Mouse (Mus musculus) heart, embryonic 15.5 days (tissue): ENCODE results near the gene Vmn2r58. TPM values are rescaled to one million over a fixed set of nuclear protein-coding genes. Genes with fewer than 3 reads are reported as not detected.
"Not testable (repeated sequence)": the region's sequence is repeated elsewhere in the genome, so short reads cannot be mapped to it uniquely, and the experiment has no call there.

ENCODE experiments used
- ATAC-seq: fragments of 200-750 bp; cut with Nextera tagmentation; replicated peaks from 2 replicates; pipeline ENCODE4 v1.8.0; 2017; ENCODE audit warnings: low read depth, moderate TSS enrichment; ENCODE audit not compliant: insufficient number of reproducible peaks, insufficient read depth, low FRiP score
- H3K27ac ChIP-seq: fragments of 300-500 bp; sonication (generic); 2 replicates; pipeline ENCODE4 v1.5.1; 2015; ENCODE audit warnings: mild to moderate bottlenecking, inconsistent platforms
- H3K27me3 ChIP-seq: fragments of 300-500 bp; sonication (generic); 2 replicates; pipeline ENCODE4 v1.6.1; 2015; ENCODE audit warnings: inconsistent platforms
- H3K36me3 ChIP-seq: fragments of 300-500 bp; sonication (generic); 2 replicates; pipeline ENCODE4 v1.6.1; 2015; ENCODE audit warnings: mild to moderate bottlenecking, inconsistent platforms
- H3K4me1 ChIP-seq: fragments of 300-500 bp; sonication (generic); replicated peaks from 2 replicates; pipeline ENCODE4 v1.6.1; 2015; ENCODE audit warnings: inconsistent platforms
- H3K4me2 ChIP-seq: fragments of 300-500 bp; sonication (generic); 2 replicates; pipeline ENCODE4 v1.6.1; 2015; ENCODE audit warnings: inconsistent platforms, mild to moderate bottlenecking, moderate library complexity
- H3K4me3 ChIP-seq: fragments of 300-500 bp; sonication (generic); 2 replicates; pipeline ENCODE4 v1.5.1; 2015; ENCODE audit warnings: mild to moderate bottlenecking, inconsistent platforms
- H3K9ac ChIP-seq: fragments of 300-500 bp; sonication (generic); 2 replicates; pipeline ENCODE4 v1.6.1; 2015; ENCODE audit warnings: mild to moderate bottlenecking, inconsistent platforms
- H3K9me3 ChIP-seq: fragments of 300-500 bp; sonication (generic); replicated peaks from 2 replicates; pipeline ENCODE4 v1.6.1; 2016; ENCODE audit warnings: inconsistent platforms
- WGBS: fragments of 180-500 bp; shearing (Covaris S2); methylation state at CpG from one replicate; pipeline ENCODE4 v1.1.7; 2015; ENCODE audit warnings: mixed read lengths; 5-methylcytosine and 5-hydroxymethylcytosine counted together
- polyA plus RNA-seq: library from polyadenylated mRNA; unstranded; fragments of >200 nt; fragmentation: Nextera tagmentation; extraction: Ambion mirVana; gene quantifications from 2 replicates; pipeline ENCODE4 v1.2.1, GENCODE M21; 2015

Gene Vmn2r58
- polyA plus RNA-seq, result not detected in 2 replicates

DNA sequence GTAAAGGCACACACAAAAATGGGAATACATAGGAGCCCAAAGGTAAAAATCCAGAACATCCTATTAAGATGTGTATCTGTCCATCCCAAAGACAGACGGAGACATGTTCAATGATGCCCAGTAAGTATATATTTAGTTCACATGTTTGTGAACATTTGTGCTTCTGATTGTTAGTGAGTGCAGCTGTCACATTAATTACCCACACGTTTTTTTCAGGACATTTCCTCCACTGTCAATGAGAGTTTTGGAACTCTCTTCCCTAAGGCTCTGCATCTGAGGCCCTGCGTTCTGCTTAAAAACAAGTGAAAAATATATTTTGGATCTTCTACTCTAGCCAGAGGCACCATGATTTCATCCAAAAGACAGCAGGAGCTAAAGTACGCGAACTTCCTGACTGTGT, at the start of gene Vmn2r58:
Gene Vmn2r58 (minus strand): TSS at position 101 of the 400 bp plus-strand sequence.
- H3K4me3 ChIP-seq, H3K36me3 ChIP-seq, H3K27ac ChIP-seq, H3K27me3 ChIP-seq, H3K4me1 ChIP-seq, H3K9ac ChIP-seq, ATAC-seq, H3K4me2 ChIP-seq, H3K9me3 ChIP-seq: not testable (repeated sequence)
- 63% methylated on average over 5 of the region's 5 CpGs for WGBS

Other genes with a start within 250 kb of the Vmn2r58 start
- 5.5 and 6.4 TPM in 2 replicates for gene Zfp788, start 239.5 kb downstream of the Vmn2r58 start, polyA plus RNA-seq
- not detected in 2 replicates for gene Vmn2r59, start 186.3 kb upstream of the Vmn2r58 start, polyA plus RNA-seq
- 0.01 TPM in 1 of 2 replicates, not detected in the other for gene Vmn2r60, start 235.1 kb upstream of the Vmn2r58 start, polyA plus RNA-seq